Mouse (Mus musculus): ENCODE results near the gene Epor.

The Epor gene

DNA sequence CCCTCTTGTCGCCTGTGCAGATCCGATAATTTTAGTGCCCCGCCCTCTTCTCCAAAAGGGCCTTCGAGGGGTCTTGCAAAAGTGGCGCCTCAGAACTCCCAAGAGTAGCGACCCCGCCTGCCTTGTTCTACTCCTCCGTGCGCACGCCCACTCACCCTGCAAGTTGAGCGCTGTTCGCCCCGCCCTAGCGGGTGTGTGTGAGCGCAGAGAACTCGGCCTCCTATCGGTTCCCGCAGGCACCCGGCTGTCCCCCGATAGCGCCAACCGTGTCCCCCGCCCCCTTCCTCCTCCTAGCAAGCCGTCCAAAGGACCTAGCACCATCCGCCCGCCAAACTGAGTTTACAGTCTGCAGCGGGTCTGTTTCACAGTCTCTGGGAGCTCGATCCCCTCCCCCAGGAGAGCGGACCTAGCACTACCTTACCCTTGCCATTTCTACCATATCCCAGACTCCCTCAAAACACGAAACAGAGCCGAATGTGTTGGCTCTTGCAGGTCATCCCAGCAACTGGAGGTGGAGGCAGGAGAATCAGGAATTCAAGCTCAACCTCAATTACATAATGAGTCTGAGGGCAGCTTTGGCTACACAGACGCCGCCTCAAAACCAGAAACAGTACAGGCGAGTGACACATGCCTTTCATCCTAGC, 768 bp downstream of the Epor start:
- DNase-seq (ENCODE audit: low spot score), result peak; percentile 39

- DNase-seq (ENCODE audit: low spot score), result no peak
These were observed 1.3 kb downstream of the Epor start for GRCm38 (mm10) chr9:21962010-21962409.

DNA sequence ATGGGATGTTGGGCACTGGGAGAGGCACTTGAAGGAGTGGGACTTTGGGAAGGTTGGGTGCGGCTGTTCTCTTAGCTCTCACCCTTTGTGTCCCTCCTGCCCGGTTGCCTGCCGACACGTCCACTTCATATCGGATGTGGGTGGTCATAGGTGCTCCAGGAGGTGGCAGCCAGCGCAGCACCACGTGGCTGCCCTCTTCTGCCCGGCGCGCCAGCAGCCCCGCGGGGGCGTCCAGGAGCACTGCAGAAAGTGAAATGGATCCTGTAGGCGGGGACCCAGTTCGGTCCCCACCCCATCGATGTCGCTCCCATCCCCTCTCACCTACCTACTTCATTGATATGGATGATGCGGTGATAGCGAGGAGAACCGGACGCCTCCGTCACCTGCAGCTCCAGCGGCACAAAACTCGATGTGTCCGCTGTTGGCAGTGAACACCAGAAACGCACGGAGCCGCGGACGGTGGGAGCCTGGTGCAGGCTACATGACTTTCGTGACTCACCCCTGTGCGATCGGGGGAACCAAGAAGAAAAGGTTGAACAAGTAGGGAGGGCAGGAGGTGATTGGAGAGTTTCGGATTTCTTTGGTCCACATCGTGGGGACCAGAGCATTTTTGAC, 1.8 kb downstream of the Epor start:
- no peak for DNase-seq (ENCODE audit: low spot score)

- DNase-seq (ENCODE audit: low spot score), result no peak
These were observed 2.6 kb downstream of the Epor start for GRCm38 (mm10) chr9:21960558-21961208.

- DNase-seq (ENCODE audit: low spot score), result no peak
These were observed 3.2 kb downstream of the Epor start for GRCm38 (mm10) chr9:21960135-21960534.

GRCm38 (mm10) chr9:21959244-21959643, 4.1 kb downstream of the Epor start:
- no peak for DNase-seq (ENCODE audit: low spot score)

DNA sequence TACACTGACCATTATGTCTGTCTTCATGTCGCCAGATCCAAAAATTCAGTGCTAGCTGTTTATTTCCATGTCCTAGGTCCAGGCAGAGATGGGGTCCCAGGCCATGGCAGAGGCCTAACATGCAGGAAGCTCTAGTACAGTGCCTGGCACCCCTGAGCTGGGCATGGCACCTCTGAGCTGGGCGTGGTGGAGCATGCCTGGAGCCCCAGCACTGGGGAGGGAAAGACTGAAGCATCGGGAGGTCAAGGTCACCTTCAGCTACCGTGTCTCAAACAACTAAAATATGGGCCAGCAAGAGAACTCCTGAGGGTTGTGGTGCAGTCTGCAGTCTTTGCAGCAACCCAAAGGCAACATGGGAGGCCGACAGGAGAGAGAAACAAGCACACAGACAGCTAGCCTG, 4.9 kb downstream of the Epor start:
- DNase-seq (ENCODE audit: low spot score), result no peak

DNA sequence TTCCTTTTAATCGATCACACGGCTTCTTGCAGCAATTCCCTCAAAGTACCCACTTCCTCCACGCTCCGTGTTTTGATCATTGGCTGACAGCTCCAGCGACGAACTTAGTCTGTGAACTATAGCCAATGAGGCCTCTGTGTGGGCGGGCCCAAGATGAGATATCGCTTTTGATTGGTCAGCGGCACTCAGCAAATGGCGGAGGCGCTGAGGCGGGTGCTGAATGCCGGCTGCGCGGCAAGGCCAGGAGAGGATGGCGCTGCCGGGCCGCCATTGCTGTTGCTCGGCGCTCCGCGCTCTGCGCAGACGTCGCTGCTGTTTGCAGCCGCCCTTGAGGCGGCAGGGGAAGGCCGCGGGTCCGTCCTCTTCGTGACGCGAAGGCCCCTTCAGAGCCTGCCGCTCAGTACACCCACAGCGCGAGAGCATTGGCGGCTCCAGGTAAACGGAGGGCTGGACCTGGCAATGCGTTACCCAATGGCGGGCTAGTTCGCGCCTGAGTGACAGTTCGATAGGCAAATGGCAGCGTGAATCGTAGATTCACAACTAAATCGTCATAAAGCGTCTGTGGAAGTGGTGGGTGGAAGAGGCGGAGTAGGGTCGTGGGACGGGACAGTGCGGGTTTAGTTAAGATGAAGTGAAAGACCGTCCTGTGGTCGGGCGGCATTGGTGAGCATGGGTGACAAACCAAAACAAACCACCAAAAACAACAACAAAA, 7.6 kb downstream of the Epor start, which contains the start of gene Swsap1:
Gene Swsap1 (plus strand): TSS at position 186 of the 712 bp plus-strand sequence.
- DNase-seq (ENCODE audit: low spot score), result peak; percentile 97

DNA sequence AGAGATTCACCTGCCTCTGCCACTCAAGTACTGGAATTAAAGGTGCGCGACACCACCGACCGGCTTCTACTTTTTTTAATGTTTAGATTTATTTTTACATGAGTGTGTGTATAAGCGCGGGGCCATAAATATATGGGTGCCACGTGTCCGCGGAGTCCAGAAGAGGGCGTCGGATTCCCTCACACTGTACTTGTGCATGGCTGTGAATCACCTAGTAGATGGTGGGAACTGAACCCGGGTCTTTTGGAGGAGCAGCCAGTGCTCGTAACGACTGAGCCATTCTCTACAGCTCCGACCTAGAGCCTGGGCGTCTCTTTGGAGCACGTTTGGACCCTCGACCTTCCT, 8.1 kb downstream of the Epor start:
- DNase-seq (ENCODE audit: low spot score), result no peak

DNA sequence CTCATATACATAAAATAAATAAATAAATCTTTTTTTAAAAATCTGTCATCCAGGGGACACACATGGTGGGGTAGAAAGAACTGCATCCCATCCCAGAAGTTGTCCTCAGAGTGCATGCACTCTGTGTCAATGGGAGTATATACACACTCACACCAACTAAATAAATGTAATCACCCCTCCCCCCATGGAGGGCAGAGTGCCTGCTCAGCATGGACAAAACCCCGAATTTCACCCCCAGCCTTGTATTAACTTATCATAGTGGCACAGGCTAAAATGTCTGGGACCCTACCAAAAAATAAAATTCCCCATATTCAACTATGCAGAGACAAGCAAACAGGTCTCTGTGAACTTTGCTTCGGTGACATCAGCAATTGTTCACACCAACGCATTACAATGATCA, 8.7 kb downstream of the Epor start:
- no peak for DNase-seq (ENCODE audit: low spot score)

GRCm38 (mm10) chr9:21953600-21953999, 9.7 kb downstream of the Epor start:
- no peak for DNase-seq (ENCODE audit: low spot score)

GRCm38 (mm10) chr9:21951977-21952376, 11.3 kb downstream of the Epor start:
- DNase-seq (ENCODE audit: low spot score), result no peak

- peak; percentile 87 for DNase-seq (ENCODE audit: low spot score)
These were observed 13.0 kb downstream of the Epor start for GRCm38 (mm10) chr9:21950322-21950721.

DNA sequence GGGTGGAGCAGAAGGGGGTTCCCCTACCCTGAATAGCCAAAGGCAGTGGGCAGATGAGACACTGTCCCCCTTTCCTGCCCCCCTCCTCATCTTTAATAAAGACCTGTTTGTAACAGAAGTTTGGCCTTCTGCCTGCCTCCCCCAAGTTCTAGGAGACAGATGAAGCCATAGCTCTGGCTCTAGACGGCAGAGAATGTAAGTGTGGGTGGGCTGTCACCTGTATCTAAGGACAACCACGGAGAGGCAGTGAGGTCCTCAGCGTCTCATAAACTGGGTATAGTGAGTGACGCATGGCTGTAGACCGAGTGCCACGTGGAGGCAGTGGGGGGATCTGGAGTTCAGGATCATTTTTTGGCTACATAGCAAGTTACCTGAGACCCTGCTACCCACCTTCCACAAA, 14.5 kb downstream of the Epor start:
- no peak for DNase-seq (ENCODE audit: low spot score)

DNA sequence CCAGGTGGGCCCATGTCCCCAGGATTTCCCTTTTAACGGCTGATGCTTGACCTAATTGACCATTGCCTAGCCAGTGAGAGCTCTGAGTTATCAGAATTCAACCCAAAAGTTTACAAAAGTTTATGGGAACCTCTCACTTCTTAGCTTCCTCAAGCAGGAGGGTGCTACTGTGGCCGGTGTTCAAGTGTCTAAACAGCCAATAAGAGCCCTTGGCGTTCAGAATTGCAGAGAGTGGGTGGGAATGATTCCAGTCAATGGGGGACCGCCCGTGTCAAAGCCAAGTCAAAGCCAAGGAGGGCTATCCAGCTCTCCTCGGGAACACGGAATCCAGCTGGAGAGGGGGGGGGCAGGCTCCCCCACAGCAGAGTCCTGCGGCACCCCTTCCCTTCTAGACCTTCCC, 15.2 kb downstream of the Epor start:
- DNase-seq (ENCODE audit: low spot score), result no peak

DNA sequence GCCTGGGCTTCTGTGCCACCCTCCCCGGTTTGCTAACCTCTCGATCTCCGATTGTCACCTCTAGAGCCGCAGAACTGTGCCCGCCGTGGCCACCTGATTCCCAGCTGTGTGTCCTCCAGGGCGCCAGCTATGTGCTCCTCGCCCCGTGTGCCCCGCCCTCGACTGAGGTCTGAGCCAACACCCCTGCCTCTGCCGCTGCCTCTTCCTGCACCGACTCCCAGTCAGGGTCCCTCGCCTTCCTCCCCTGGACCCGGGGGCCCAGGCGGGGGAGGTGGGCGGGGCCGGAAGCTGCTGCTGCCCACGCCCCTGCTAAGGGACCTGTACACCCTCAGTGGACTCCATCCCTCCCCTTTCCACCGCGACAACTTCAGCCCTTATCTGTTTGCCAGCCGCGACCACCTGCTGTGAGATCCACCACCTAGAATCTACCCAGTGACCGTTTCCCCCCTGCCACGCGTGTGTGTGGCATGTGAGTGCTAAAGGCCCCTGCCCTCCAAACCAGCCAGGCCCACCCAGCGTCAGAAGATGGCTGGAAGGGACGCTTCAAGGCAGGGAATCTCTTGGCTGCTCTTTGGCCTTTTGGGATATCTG, 15.7 kb downstream of the Epor start:
- no peak for DNase-seq (ENCODE audit: low spot score)

- no peak for DNase-seq (ENCODE audit: low spot score)
These were observed 19.0 kb downstream of the Epor start for GRCm38 (mm10) chr9:21944267-21944666.

- no peak for DNase-seq (ENCODE audit: low spot score)
These were observed 19.7 kb downstream of the Epor start for GRCm38 (mm10) chr9:21943638-21944037.

- DNase-seq (ENCODE audit: low spot score), result no peak
These were observed 20.3 kb downstream of the Epor start for GRCm38 (mm10) chr9:21943046-21943445.

DNA sequence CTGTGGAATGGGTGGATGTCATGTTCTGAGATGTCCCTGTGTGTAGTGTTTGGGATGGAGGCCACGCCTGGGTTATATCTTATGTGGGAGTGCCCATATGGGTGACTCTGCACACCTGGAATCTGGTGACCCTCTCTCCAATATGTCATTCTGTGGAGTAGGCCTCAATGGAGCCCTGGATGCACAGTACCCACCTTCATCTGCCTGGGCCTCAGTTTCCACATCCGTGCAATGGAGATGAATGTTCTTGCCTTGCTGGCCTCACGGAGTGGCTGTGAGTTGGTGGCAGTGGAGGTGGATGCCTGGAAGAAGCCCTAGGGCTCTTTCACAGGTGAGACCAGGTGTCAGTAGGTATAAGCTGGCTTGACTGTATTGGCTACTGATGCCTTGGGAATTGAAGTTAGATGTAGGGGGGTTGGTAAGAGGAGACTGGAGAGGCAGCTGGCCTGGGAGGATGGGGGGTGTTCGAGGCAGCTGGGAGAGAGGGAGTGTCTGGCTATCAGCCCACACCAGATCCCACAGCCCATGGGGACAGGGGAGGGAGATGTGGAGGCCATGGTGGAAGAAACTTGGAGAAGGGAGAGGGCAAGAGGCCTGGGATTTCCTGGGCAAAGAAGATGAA, 25.0 kb downstream of the Epor start:
- DNase-seq (ENCODE audit: low spot score), result no peak

- no peak for DNase-seq (ENCODE audit: low spot score)
These were observed 25.6 kb downstream of the Epor start for GRCm38 (mm10) chr9:21937711-21938175.

Data from ovary, postnatal 14 days (tissue).